Mouse (Mus musculus): ENCODE measurements around the gene Socs7.

GRCm38 (mm10) chr11:97401082-97401481, 38.7 kb downstream of the Socs7 start:
- TF ChIP-seq CTCF (IDR thresholded peaks at IDR 0.05; ENCODE audit: low read depth, low read length) (no peak), POLR2A (IDR thresholded peaks at IDR 0.05; ENCODE audit: borderline replicate concordance, low read depth, low read length) (no peak)
